Mouse (Mus musculus): ENCODE measurements around the gene Tmem246. TPM values are rescaled to one million over a fixed set of nuclear protein-coding genes. Genes with fewer than 3 reads are reported as not detected.

Tmem246 gene
- total and polyA plus RNA-seq, 2 experiments, result 0.46 to 0.59 TPM

DNA sequence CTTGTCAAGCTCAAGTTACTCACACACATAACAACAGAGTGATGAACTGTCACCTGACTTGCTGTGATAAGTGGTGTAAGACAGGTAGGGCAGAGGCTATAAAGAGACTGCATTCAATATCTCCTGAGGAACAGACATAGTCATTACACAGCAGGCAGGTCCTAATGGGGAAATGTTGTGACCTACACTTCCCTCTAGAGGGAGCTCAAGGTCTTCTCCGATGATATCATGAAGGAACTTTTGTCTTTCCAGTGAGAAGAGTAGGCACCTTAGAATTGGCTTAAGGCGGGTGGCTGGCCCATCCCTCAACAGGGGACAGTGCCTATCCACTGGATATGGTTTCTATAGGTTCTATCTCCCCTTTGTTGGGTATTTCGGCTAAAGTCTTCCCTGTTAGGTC lies 30.1 kb downstream of the Tmem246 start:
- peaks cover 6% of the 10 kb centered on the region; the same call in 1 of the 2 replicates for H3K4me1 ChIP-seq (ENCODE audit: control insufficient read depth, insufficient read depth, low read length)
- DNase-seq (ENCODE audit: extremely low read depth, low read depth, low spot score), result peak; percentile 77
- no peaks in the 10 kb centered on the region; the same call in 1 of the 2 replicates for H3K79me2 ChIP-seq (ENCODE audit: control insufficient read depth, insufficient read depth, low read length)
- no peak overlapping the region for H3K27ac ChIP-seq (replicated peaks; ENCODE audit: insufficient read depth, low read depth, low read length)
- no peak overlapping the region for H3K4me3 ChIP-seq (ENCODE audit: insufficient read depth, low read depth, low read length)
- 18% methylated on average over 3 of the region's 3 CpGs for WGBS
- peak; percentile 53; the same call in 1 of the 2 replicates for TF ChIP-seq CTCF (IDR thresholded peaks at IDR 0.05; ENCODE audit: low read depth, low read length)
- no peak for TF ChIP-seq POLR2A (IDR thresholded peaks at IDR 0.05; ENCODE audit: extremely low read depth, insufficient read depth, low read length)
- H3K9ac ChIP-seq (ENCODE audit: low read depth, low read length), result 0 out of 2 replicates have a peak overlapping the region, but pooled peaks have one; percentile 43
- no peaks in the 10 kb centered on the region for H3K27me3 ChIP-seq (ENCODE audit: control insufficient read depth, insufficient read depth, low read length)
- no peaks in the 10 kb centered on the region for H3K36me3 ChIP-seq (ENCODE audit: control insufficient read depth, insufficient read depth, low read length)

- Histone ChIP-seq H3K4me3 (ENCODE audit: insufficient read depth, low read depth, low read length) (no peak overlapping the region; the same call in 1 of the 2 replicates), H3K4me1 (ENCODE audit: control insufficient read depth, insufficient read depth, low read length) (peaks cover 32% of the 10 kb centered on the region), H3K79me2 (ENCODE audit: control insufficient read depth, insufficient read depth, low read length) (no peaks in the 10 kb centered on the region), H3K36me3 (ENCODE audit: control insufficient read depth, insufficient read depth, low read length) (no peaks in the 10 kb centered on the region), H3K27ac (replicated peaks; ENCODE audit: insufficient read depth, low read depth, low read length) (peak overlapping the region; percentile 94), H3K27me3 (ENCODE audit: control insufficient read depth, insufficient read depth, low read length) (no peaks in the 10 kb centered on the region), H3K9ac (ENCODE audit: low read depth, low read length) (peak overlapping the region; percentile 56)
- TF ChIP-seq CTCF (IDR thresholded peaks at IDR 0.05; ENCODE audit: low read depth, low read length), result no peak
- TF ChIP-seq POLR2A (IDR thresholded peaks at IDR 0.05; ENCODE audit: extremely low read depth, insufficient read depth, low read length), result 0 out of 2 replicates have a peak, but pooled peaks have one; percentile 34
- 25% methylated on average over 20 of the region's 20 CpGs for WGBS
- peak; percentile 100 for DNase-seq (ENCODE audit: extremely low read depth, low read depth, low spot score)
These were observed 37.5 kb downstream of the Tmem246 start for GRCm38 (mm10) chr4:49559915-49560772.

DNA sequence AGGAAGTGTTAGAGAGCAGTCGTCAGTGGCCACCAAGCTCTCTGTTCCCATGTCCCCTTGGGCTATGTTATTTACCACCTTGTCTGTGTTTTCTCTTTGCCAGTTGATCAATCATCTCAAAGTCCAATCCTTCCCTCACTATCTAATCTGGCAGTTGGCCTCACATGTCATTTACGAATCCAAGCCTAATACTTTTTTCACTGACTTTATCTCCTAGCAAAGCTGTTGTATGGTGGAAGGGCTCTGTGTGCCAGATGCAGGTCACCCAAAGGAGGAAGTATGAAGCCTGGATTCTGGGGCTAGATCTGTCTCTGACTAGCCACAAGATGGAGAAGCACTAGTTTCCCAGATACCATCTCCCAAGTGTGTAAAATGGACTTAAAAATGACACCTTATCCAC lies 39.5 kb downstream of the Tmem246 start:
- H3K79me2 ChIP-seq (ENCODE audit: control insufficient read depth, insufficient read depth, low read length), result no peaks in the 10 kb centered on the region
- DNase-seq (ENCODE audit: extremely low read depth, low read depth, low spot score), result peak; percentile 97
- 13% methylated on average over 2 of the region's 2 CpGs for WGBS
- H3K27me3 ChIP-seq (ENCODE audit: control insufficient read depth, insufficient read depth, low read length), result no peaks in the 10 kb centered on the region
- no peaks in the 10 kb centered on the region for H3K36me3 ChIP-seq (ENCODE audit: control insufficient read depth, insufficient read depth, low read length)
- H3K4me3 ChIP-seq (ENCODE audit: insufficient read depth, low read depth, low read length), result no peak overlapping the region
- peaks cover 37% of the 10 kb centered on the region for H3K4me1 ChIP-seq (ENCODE audit: control insufficient read depth, insufficient read depth, low read length)
- no peak for TF ChIP-seq CTCF (IDR thresholded peaks at IDR 0.05; ENCODE audit: low read depth, low read length)
- no peak for TF ChIP-seq POLR2A (IDR thresholded peaks at IDR 0.05; ENCODE audit: extremely low read depth, insufficient read depth, low read length)
- H3K9ac ChIP-seq (ENCODE audit: low read depth, low read length), result peak overlapping the region; percentile 56; the same call in 1 of the 2 replicates
- H3K27ac ChIP-seq (replicated peaks; ENCODE audit: insufficient read depth, low read depth, low read length), result peak overlapping the region; percentile 94

- H3K79me2 ChIP-seq (ENCODE audit: control insufficient read depth, insufficient read depth, low read length), result no peaks in the 10 kb centered on the region
- no peaks in the 10 kb centered on the region for H3K27me3 ChIP-seq (ENCODE audit: control insufficient read depth, insufficient read depth, low read length)
- 88% methylated on average over 7 of the region's 7 CpGs for WGBS
- no peak for DNase-seq (ENCODE audit: extremely low read depth, low read depth, low spot score)
- H3K36me3 ChIP-seq (ENCODE audit: control insufficient read depth, insufficient read depth, low read length), result no peaks in the 10 kb centered on the region
- peak overlapping the region; percentile 85 for H3K27ac ChIP-seq (replicated peaks; ENCODE audit: insufficient read depth, low read depth, low read length)
- peaks cover 40% of the 10 kb centered on the region for H3K4me1 ChIP-seq (ENCODE audit: control insufficient read depth, insufficient read depth, low read length)
- no peak for TF ChIP-seq POLR2A (IDR thresholded peaks at IDR 0.05; ENCODE audit: extremely low read depth, insufficient read depth, low read length)
- TF ChIP-seq CTCF (IDR thresholded peaks at IDR 0.05; ENCODE audit: low read depth, low read length), result no peak
- H3K9ac ChIP-seq (ENCODE audit: low read depth, low read length), result no peak overlapping the region
- H3K4me3 ChIP-seq (ENCODE audit: insufficient read depth, low read depth, low read length), result no peak overlapping the region
These were observed 40.3 kb downstream of the Tmem246 start for GRCm38 (mm10) chr4:49557375-49557774.

GRCm38 (mm10) chr4:49553380-49553779 lies 44.3 kb downstream of the Tmem246 start:
- Histone ChIP-seq H3K36me3 (ENCODE audit: control insufficient read depth, insufficient read depth, low read length) (no peaks in the 10 kb centered on the region), H3K9ac (ENCODE audit: low read depth, low read length) (no peak overlapping the region), H3K79me2 (ENCODE audit: control insufficient read depth, insufficient read depth, low read length) (no peaks in the 10 kb centered on the region), H3K4me1 (ENCODE audit: control insufficient read depth, insufficient read depth, low read length) (peaks cover 29% of the 10 kb centered on the region), H3K4me3 (ENCODE audit: insufficient read depth, low read depth, low read length) (no peak overlapping the region), H3K27me3 (ENCODE audit: control insufficient read depth, insufficient read depth, low read length) (no peaks in the 10 kb centered on the region), H3K27ac (replicated peaks; ENCODE audit: insufficient read depth, low read depth, low read length) (peak overlapping the region; percentile 64)
- no peak for TF ChIP-seq POLR2A (IDR thresholded peaks at IDR 0.05; ENCODE audit: extremely low read depth, insufficient read depth, low read length)
- no peak for TF ChIP-seq CTCF (IDR thresholded peaks at IDR 0.05; ENCODE audit: low read depth, low read length)
- peak; percentile 90 for DNase-seq (ENCODE audit: extremely low read depth, low read depth, low spot score)
- WGBS, result 21% methylated on average over 5 of the region's 5 CpGs

All from liver, adult 2 months (tissue).